Mouse (Mus musculus): Measurements from ENCODE around the gene Trp53bp1.

DNA sequence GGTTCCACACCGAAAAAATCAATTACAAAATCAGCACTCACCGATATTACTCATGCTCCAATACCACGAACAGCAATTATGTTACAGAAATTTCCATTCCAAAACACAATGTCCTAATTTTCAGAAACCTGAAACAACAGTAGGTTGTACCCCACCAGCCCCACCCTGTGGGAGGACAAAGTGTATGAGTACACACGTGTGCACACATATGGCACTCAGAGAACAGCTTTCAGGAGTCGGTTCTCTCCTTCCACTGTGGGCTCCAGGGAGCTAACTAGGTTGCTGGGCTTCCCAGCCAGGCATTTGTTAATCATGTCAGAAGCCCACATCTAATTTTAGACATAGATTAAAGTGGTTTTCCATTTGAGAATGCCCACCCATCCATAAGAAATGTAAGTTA lies 27.1 kb downstream of the Trp53bp1 start:
- TF ChIP-seq CTCF (IDR thresholded peaks at IDR 0.05; ENCODE audit: extremely low read depth, insufficient read depth, insufficient read length, insufficient replicate concordance) (no peak), POLR2A (IDR thresholded peaks at IDR 0.05; ENCODE audit: low read depth, low read length) (no peak)
